Comparison of ENCODE assay signal across 23 mouse cellular contexts in the genomic region with DNA sequence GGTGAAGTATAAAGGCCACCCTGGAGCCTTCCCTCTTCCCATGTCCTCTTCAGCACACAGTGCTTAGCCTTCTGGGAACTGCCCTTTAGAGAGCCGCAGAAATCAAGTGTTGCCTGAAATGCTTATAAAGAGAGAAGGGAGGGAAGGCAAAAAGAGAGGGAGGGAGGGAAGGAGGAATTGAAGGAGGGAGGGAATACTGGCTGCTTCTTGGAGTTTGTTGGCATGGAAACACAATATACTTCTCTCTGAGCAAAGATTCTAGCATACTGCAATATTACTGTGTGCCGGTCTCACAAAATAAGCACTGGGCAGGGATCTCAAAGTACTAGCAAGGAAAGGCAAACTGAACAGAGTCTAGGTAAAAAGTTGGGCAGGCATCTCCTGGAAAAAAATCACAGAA.
DNase-seq lines count a peak whose midpoint lies in the region; ATAC-seq and TF ChIP-seq lines count a peak whose summit lies in the region.
"Had no signal": no experiment of that assay in that cellular context is flagged by ENCODE, and none has a peak within 500 bp of the region (broad histone marks: within the 10 kb centered on the region; RNA-seq: fewer than 3 reads in every experiment).

No protein-coding gene starts in this region.

- H3K4me2 ChIP-seq in forebrain, postnatal 0 days (ENCODE audit: low read depth), result no peak overlapping the region
- no peak overlapping the region for H3K4me2 ChIP-seq in forebrain, embryonic 13.5 days
- H3K4me2 ChIP-seq in midbrain, embryonic 15.5 days, result no peak overlapping the region
- H3K4me2 ChIP-seq in midbrain, embryonic 13.5 days (replicated peaks), result no peak overlapping the region
- H3K4me2 ChIP-seq: hindbrain, embryonic 12.5 days had no signal

- no peak for TF ChIP-seq CTCF in forebrain, postnatal 0 days (IDR thresholded peaks at IDR 0.05; ENCODE audit: low read depth)
- no peak for TF ChIP-seq CTCF in brain, embryonic 14.5 days (IDR thresholded peaks at IDR 0.05; ENCODE audit: borderline replicate concordance, extremely low read depth, insufficient read depth, insufficient read length)
- TF ChIP-seq CTCF in gastrocnemius, adult 2 months (IDR thresholded peaks at IDR 0.05), result no peak

- H3K27me3 ChIP-seq in forebrain, postnatal 0 days (ENCODE audit: insufficient read depth, low read length), result no peaks in the 10 kb centered on the region
- H3K27me3 ChIP-seq in forebrain, embryonic 13.5 days, result no peaks in the 10 kb centered on the region
- no peaks in the 10 kb centered on the region for H3K27me3 ChIP-seq in midbrain, embryonic 15.5 days (replicated peaks)
- no peaks in the 10 kb centered on the region for H3K27me3 ChIP-seq in midbrain, embryonic 13.5 days
- H3K27me3 ChIP-seq: hindbrain, embryonic 12.5 days had no signal

- TF ChIP-seq POLR2A in brain, embryonic 14.5 days (IDR thresholded peaks at IDR 0.05; ENCODE audit: borderline replicate concordance, extremely low read depth, insufficient read depth, insufficient read length, poor library complexity, severe bottlenecking), result no peak

- H3K27ac ChIP-seq in forebrain, postnatal 0 days (ENCODE audit: low read depth, low read length), result 0 out of 2 replicates have a peak overlapping the region, but pooled peaks have one; percentile 45
- H3K27ac ChIP-seq in forebrain, embryonic 13.5 days, result no peak overlapping the region
- H3K27ac ChIP-seq in midbrain, embryonic 15.5 days, result 0 out of 2 replicates have a peak overlapping the region, but pooled peaks have one; percentile 20
- no peak overlapping the region for H3K27ac ChIP-seq in midbrain, embryonic 13.5 days
- no peak overlapping the region for H3K27ac ChIP-seq in gastrocnemius, adult 2 months
- H3K27ac ChIP-seq: hindbrain, embryonic 12.5 days; liver, embryonic 14.5 days; macrophage had no signal

- H3K36me3 ChIP-seq in forebrain, postnatal 0 days (ENCODE audit: insufficient read depth), result no peaks in the 10 kb centered on the region
- H3K36me3 ChIP-seq in forebrain, embryonic 13.5 days (ENCODE audit: poor library complexity, severe bottlenecking), result no peaks in the 10 kb centered on the region
- H3K36me3 ChIP-seq in midbrain, embryonic 15.5 days (replicated peaks), result no peaks in the 10 kb centered on the region
- no peaks in the 10 kb centered on the region for H3K36me3 ChIP-seq in midbrain, embryonic 13.5 days
- H3K36me3 ChIP-seq: hindbrain, embryonic 12.5 days had no signal

- peak; percentile 94 for ATAC-seq in forebrain, postnatal 0 days
- ATAC-seq in forebrain, embryonic 13.5 days, result no peak
- ATAC-seq in midbrain, embryonic 15.5 days (replicated peaks), result no peak; the same call in 1 of the 2 replicates
- ATAC-seq in midbrain, embryonic 13.5 days, result no peak
- ATAC-seq: CD4-positive, CD25-positive, alpha-beta regulatory T cell, adult 4 months; inflammation-experienced regulatory T-cells, adult 6 months had no signal

- peak; percentile 35 for DNase-seq in forebrain, postnatal 0 days
- DNase-seq in brain, embryonic 14.5 days (ENCODE audit: low read depth), result peak; percentile 34
- DNase-seq in telencephalon, adult 2 months (ENCODE audit: low read depth, low spot score), result peak; percentile 26
- no peak for DNase-seq in gastrocnemius, adult 2 months
- DNase-seq: adrenal gland, postnatal 25 days; cerebellum, adult 9-10 months; cerebellum, postnatal 36 days; gastrocnemius, postnatal 14 days; kidney, adult 11 months; kidney, postnatal 14 days; liver; lung, adult 2 months; lung, postnatal 10 days; right cerebral cortex, adult 18-20 months; thymus, postnatal 4 days had no signal

- 45% methylated on average over 2 of the region's 2 CpGs for WGBS in forebrain, postnatal 0 days
- WGBS in forebrain, embryonic 13.5 days, result 85% methylated on average over 2 of the region's 2 CpGs
- WGBS in midbrain, embryonic 15.5 days, result 70% methylated on average over 2 of the region's 2 CpGs
- 82% methylated on average over 2 of the region's 2 CpGs for WGBS in midbrain, embryonic 13.5 days

- no peaks in the 10 kb centered on the region for H3K9me3 ChIP-seq in forebrain, postnatal 0 days (ENCODE audit: low read length)
- H3K9me3 ChIP-seq in forebrain, embryonic 13.5 days (replicated peaks), result no peaks in the 10 kb centered on the region
- H3K9me3 ChIP-seq in midbrain, embryonic 15.5 days, result no peaks in the 10 kb centered on the region
- H3K9me3 ChIP-seq in midbrain, embryonic 13.5 days, result no peaks in the 10 kb centered on the region
- H3K9me3 ChIP-seq: hindbrain, embryonic 12.5 days had no signal

- H3K4me3 ChIP-seq in forebrain, postnatal 0 days (ENCODE audit: low read depth, low read length), result no peak overlapping the region
- no peak overlapping the region for H3K4me3 ChIP-seq in forebrain, embryonic 13.5 days
- no peak overlapping the region for H3K4me3 ChIP-seq in midbrain, embryonic 15.5 days
- H3K4me3 ChIP-seq in midbrain, embryonic 13.5 days (replicated peaks), result no peak overlapping the region
- H3K4me3 ChIP-seq in gastrocnemius, adult 2 months, result no peak overlapping the region
- H3K4me3 ChIP-seq: hindbrain, embryonic 12.5 days had no signal

- no peak overlapping the region for H3K9ac ChIP-seq in forebrain, postnatal 0 days
- no peak overlapping the region for H3K9ac ChIP-seq in forebrain, embryonic 13.5 days
- H3K9ac ChIP-seq in midbrain, embryonic 15.5 days, result no peak overlapping the region
- H3K9ac ChIP-seq in midbrain, embryonic 13.5 days (replicated peaks), result no peak overlapping the region
- H3K9ac ChIP-seq: hindbrain, embryonic 12.5 days; liver, embryonic 14.5 days had no signal

- intact Hi-C loops in gastrocnemius, adult 2 months (cut with DNase I), result no loop called here

- 0 out of 2 replicates have a peak, but pooled peaks cover 11% of the 10 kb centered on the region for H3K4me1 ChIP-seq in forebrain, postnatal 0 days (ENCODE audit: insufficient read depth)
- no peaks in the 10 kb centered on the region for H3K4me1 ChIP-seq in forebrain, embryonic 13.5 days
- H3K4me1 ChIP-seq in midbrain, embryonic 15.5 days, result no peaks in the 10 kb centered on the region
- no peaks in the 10 kb centered on the region for H3K4me1 ChIP-seq in midbrain, embryonic 13.5 days (replicated peaks)

Comparison
In these comparisons a context has a peak if more than half of its experiments do, and no peak if none do; other contexts are left out.
1. H3K27ac ChIP-seq: peak in forebrain, postnatal 0 days (single experiment) and midbrain, embryonic 15.5 days (single experiment); none in forebrain, embryonic 13.5 days (single experiment), midbrain, embryonic 13.5 days (single experiment) and gastrocnemius, adult 2 months (single experiment).